Mouse (Mus musculus) heart, embryonic 10.5 days (tissue): ENCODE measurements around the gene Olfr641. TPM values are rescaled to one million over a fixed set of nuclear protein-coding genes. Genes with fewer than 3 reads are reported as not detected.

Experiments used
- DNase-seq: peaks from one replicate; pipeline ENCODE4 v3.0.0-alpha.2; 2017; ENCODE audit warnings: low spot score
- H3K27ac ChIP-seq: fragments of 300-500 bp; sonication (generic); 2 replicates; pipeline ENCODE4 v1.5.1; 2016; ENCODE audit warnings: mild to moderate bottlenecking
- H3K27me3 ChIP-seq: fragments of 300-500 bp; sonication (generic); 2 replicates; pipeline ENCODE4 v1.6.1; 2016; ENCODE audit warnings: mild to moderate bottlenecking; ENCODE audit not compliant: poor library complexity, insufficient read depth, severe bottlenecking
- H3K36me3 ChIP-seq: fragments of 300-500 bp; sonication (generic); 2 replicates; pipeline ENCODE4 v1.6.1; 2016; ENCODE audit warnings: mild to moderate bottlenecking, moderate library complexity
- H3K4me1 ChIP-seq: fragments of 300-500 bp; sonication (generic); 2 replicates; pipeline ENCODE4 v1.6.1; 2016; ENCODE audit warnings: mild to moderate bottlenecking
- H3K4me3 ChIP-seq: fragments of 300-500 bp; sonication (generic); 2 replicates; pipeline ENCODE4 v1.5.1; 2016; ENCODE audit warnings: mild to moderate bottlenecking, moderate library complexity
- H3K9me3 ChIP-seq: fragments of 300-500 bp; sonication (generic); 2 replicates; pipeline ENCODE4 v1.6.1; 2016; ENCODE audit warnings: mild to moderate bottlenecking, moderate library complexity
- WGBS: fragments of 180-500 bp; shearing (Covaris S2); methylation state at CpG from one replicate; pipeline ENCODE4 v1.1.7; 2016; 5-methylcytosine and 5-hydroxymethylcytosine counted together
- polyA plus RNA-seq: library from polyadenylated mRNA; unstranded; fragments of >200 nt; fragmentation: Nextera tagmentation; extraction: Ambion mirVana; gene quantifications from 2 replicates; pipeline ENCODE4 v1.2.1, GENCODE M21; 2016

The Olfr641 gene
- polyA plus RNA-seq, result not detected in 2 replicates

DNA sequence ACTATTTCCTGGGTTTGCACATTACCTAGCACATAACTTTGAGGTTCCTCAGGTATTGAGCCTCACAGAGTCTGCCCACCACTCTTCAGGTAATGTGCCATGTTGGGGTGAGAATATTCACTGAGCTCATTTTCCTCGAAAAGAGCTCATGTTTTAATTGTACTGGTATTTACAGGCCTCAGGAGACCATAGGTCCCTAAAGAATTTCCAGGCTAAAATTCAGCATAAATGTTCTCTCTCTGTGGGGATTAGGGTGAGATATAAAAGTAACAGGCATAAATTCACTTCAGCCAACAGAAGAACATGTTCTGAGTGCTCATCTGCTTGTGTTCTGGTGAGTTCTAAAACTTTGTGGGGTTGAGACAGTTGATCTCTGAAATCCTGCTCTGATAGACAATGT, at the start of gene Olfr641:
Gene Olfr641, plus strand, starts transcription at position 301 of the 400 bp plus-strand sequence.
- no peak within 1 kb of the TSS for H3K27ac ChIP-seq
- no peaks in the 10 kb centered on the region for H3K4me1 ChIP-seq
- H3K4me3 ChIP-seq, result no peak within 1 kb of the TSS
- WGBS, result 62% methylated on average over 1 of the region's 1 CpGs
- no peaks in the 10 kb centered on the region for H3K9me3 ChIP-seq
- no peak for DNase-seq
- no peaks in the 10 kb centered on the region for H3K27me3 ChIP-seq
- H3K36me3 ChIP-seq, result no peaks in the 10 kb centered on the region

DNA sequence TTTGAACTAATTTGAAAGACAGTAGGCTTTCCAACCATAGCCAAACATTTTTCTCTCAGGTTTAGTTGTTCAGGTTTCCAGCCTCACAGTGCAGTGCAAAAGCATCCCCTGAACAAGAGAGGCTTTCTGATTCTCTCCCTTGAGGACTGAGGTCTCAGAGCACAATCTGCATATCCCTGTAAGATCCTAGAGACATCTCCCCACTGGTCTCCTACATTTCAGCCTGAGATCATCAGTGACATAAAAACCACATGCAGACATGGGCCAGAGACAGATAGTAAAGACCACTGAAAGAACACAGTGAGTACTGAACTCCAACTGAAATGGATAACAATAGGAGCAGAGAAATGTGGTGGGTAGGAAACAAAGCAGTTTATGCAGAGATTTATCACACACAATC, 36.8 kb upstream of the Olfr641 start, which contains the start of gene Olfr638:
Gene Olfr638, plus strand, starts transcription at position 301 of the 400 bp plus-strand sequence.
- Histone ChIP-seq H3K27me3 (no peaks in the 10 kb centered on the region), H3K36me3 (no peaks in the 10 kb centered on the region), H3K4me3 (no peak within 1 kb of the TSS), H3K4me1 (no peaks in the 10 kb centered on the region), H3K27ac (no peak within 1 kb of the TSS), H3K9me3 (no peaks in the 10 kb centered on the region)
- DNase-seq, result no peak

GRCm38 (mm10) chr7:103999124-103999523, 36.1 kb upstream of the Olfr641 start:
- Histone ChIP-seq H3K4me1 (no peaks in the 10 kb centered on the region), H3K4me3 (no peak overlapping the region), H3K36me3 (no peaks in the 10 kb centered on the region), H3K27ac (no peak overlapping the region), H3K9me3 (no peaks in the 10 kb centered on the region), H3K27me3 (no peaks in the 10 kb centered on the region)
- no peak for DNase-seq

DNA sequence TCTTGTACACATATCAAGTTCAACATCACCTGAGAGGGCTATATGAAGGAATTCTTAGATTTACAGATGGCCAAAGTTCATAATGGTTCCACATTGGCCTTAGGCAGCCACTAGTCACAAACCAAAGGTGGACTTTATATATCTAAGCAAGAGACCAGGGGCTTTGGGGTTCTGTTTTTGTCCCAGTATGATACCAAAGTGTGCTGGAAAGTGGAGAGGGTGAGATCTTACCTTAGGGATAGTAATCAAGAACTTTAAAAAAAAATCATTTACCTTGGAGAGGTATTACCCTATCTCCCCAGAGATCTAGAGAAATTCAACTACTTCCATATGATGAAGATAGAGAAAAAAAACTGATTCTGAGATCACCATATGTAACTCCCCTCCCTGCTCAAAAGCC, 18.0 kb upstream of the Olfr641 start, which contains the start of gene Olfr639:
Gene Olfr639, minus strand, starts transcription at position 101 of the 400 bp plus-strand sequence.
- Histone ChIP-seq H3K27ac (no peak within 1 kb of the TSS), H3K4me1 (no peaks in the 10 kb centered on the region), H3K36me3 (no peaks in the 10 kb centered on the region), H3K4me3 (no peak within 1 kb of the TSS), H3K27me3 (no peaks in the 10 kb centered on the region), H3K9me3 (no peaks in the 10 kb centered on the region)
- DNase-seq, result no peak

DNA sequence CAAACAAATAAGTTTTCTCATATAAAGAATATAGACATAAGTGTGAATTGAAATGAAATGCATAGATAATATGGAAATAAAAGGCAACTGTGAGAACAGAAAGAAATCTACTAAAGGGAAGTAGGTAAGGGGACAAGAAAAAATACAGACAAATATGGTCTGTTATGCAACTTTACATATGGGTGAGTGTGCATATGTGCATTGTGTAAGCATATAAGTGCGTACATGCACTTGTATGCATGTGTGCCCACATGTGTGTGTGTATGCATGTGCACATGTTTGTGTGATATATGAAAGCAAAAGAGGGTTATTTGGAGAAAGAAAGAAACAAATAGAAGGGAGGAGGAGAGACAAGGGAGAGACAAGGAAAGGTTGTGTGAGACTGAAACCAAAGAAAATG, 16.3 kb upstream of the Olfr641 start:
- no peaks in the 10 kb centered on the region for H3K36me3 ChIP-seq
- no peaks in the 10 kb centered on the region for H3K4me1 ChIP-seq
- H3K9me3 ChIP-seq, result no peaks in the 10 kb centered on the region
- no peak for DNase-seq
- no peaks in the 10 kb centered on the region for H3K27me3 ChIP-seq
- no peak overlapping the region for H3K27ac ChIP-seq
- H3K4me3 ChIP-seq, result no peak overlapping the region
- 79% methylated on average over 1 of the region's 1 CpGs for WGBS

- H3K9me3 ChIP-seq, result no peaks in the 10 kb centered on the region
- H3K27me3 ChIP-seq, result no peaks in the 10 kb centered on the region
- no peak for DNase-seq
- H3K36me3 ChIP-seq, result no peaks in the 10 kb centered on the region
- H3K27ac ChIP-seq, result no peak overlapping the region
- WGBS, result 80% methylated on average over 6 of the region's 6 CpGs
- H3K4me1 ChIP-seq, result no peaks in the 10 kb centered on the region
- no peak overlapping the region for H3K4me3 ChIP-seq
Observed at GRCm38 (mm10) chr7:104021651-104022050, 13.6 kb upstream of the Olfr641 start.

DNA sequence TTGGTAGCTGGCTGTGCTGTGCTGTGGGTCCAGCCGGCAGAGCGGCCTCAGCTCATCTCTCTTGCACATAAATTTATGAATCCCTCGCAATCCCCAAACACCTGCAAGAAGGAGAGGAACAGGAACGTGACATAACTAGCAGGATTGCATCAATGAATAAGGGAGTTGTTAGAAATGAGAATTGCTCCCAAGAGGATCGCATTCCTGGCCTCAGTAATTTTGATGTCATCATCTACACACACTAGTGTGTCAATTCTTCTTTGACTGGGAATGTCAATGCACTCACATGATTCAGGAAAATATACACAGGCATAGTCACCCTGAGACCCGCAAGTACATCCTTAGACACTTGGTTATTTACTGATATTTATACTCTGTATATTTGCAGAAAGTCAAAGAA, 9.8 kb upstream of the Olfr641 start, which contains the start of gene Olfr640:
Gene Olfr640, minus strand, starts transcription at position 101 of the 400 bp plus-strand sequence.
- H3K9me3 ChIP-seq, result no peaks in the 10 kb centered on the region
- WGBS, result 69% methylated on average over 6 of the region's 6 CpGs

DNA sequence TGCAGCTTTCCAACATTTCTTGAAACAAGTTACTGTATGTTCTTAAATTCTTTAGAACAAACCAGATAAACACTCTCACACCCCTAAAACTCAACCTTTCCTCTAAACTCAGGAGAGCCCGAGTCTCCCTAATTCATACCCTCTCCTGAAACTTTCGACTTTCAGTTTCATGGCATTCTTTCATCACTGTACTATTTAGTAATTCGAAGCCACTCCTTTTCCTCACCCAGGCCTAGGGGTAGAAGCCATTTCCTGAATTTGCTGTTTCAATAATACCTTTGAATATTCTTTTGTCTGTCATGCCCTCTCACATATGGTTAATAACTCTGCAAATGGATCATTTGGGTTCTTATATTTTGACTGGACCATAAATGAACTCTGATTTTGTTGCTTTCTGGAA, 8.3 kb upstream of the Olfr641 start:
- H3K36me3 ChIP-seq, result no peaks in the 10 kb centered on the region
- H3K4me3 ChIP-seq, result no peak overlapping the region
- no peaks in the 10 kb centered on the region for H3K9me3 ChIP-seq
- H3K27me3 ChIP-seq, result no peaks in the 10 kb centered on the region
- no peak overlapping the region for H3K27ac ChIP-seq
- WGBS, result 71% methylated on average over 3 of the region's 3 CpGs
- H3K4me1 ChIP-seq, result no peaks in the 10 kb centered on the region
- DNase-seq, result no peak

More for the DNA sequence above, 9.8 kb upstream of the Olfr641 start, which contains the start of gene Olfr640:
- no peak for DNase-seq
- H3K36me3 ChIP-seq, result no peaks in the 10 kb centered on the region
- no peak within 1 kb of the TSS for H3K4me3 ChIP-seq
- H3K27ac ChIP-seq, result no peak within 1 kb of the TSS
- H3K27me3 ChIP-seq, result no peaks in the 10 kb centered on the region
- no peaks in the 10 kb centered on the region for H3K4me1 ChIP-seq

DNA sequence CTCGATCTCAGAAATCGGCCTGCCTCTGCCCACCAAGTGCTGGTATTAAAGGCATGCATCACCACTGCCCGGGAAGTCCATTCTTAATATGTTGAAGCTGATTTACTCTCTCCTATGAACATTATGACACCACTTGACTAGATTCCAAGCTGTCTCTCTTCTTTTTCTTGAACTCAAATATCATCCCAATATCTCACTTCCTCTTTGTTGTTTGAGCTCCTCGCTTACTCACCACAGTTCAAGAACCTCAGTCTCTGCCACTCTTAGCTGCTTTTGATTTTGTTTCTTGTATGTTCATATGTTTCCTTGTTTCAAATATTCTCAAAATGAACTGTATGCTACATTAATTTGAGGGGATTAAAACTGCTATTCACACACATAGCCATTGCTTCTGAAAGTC, 15.5 kb downstream of the Olfr641 start:
- H3K27me3 ChIP-seq, result no peaks in the 10 kb centered on the region
- no peaks in the 10 kb centered on the region for H3K9me3 ChIP-seq
- H3K4me1 ChIP-seq, result no peaks in the 10 kb centered on the region
- no peak for DNase-seq
- no peak overlapping the region for H3K27ac ChIP-seq
- WGBS, result 79% methylated on average over 4 of the region's 4 CpGs
- H3K4me3 ChIP-seq, result no peak overlapping the region
- H3K36me3 ChIP-seq, result no peaks in the 10 kb centered on the region

- no peak for DNase-seq
- H3K27ac ChIP-seq, result no peak within 1 kb of the TSS
- H3K27me3 ChIP-seq, result no peaks in the 10 kb centered on the region
- H3K4me1 ChIP-seq, result no peaks in the 10 kb centered on the region
- WGBS, result 60% methylated on average over 1 of the region's 1 CpGs
- H3K36me3 ChIP-seq, result no peaks in the 10 kb centered on the region
- H3K4me3 ChIP-seq, result no peak within 1 kb of the TSS
- no peaks in the 10 kb centered on the region for H3K9me3 ChIP-seq
Observed at GRCm38 (mm10) chr7:104052566-104052965, 17.3 kb downstream of the Olfr641 start, which contains the start of gene Olfr642. TSS of gene Olfr642 (minus strand) at chr7:104052666.

- Histone ChIP-seq H3K9me3 (no peaks in the 10 kb centered on the region), H3K4me1 (no peaks in the 10 kb centered on the region), H3K36me3 (no peaks in the 10 kb centered on the region), H3K4me3 (no peak overlapping the region), H3K27me3 (no peaks in the 10 kb centered on the region), H3K27ac (no peak overlapping the region)
- DNase-seq, result no peak
- 87% methylated on average over 1 of the region's 1 CpGs for WGBS
Observed at GRCm38 (mm10) chr7:104059215-104059614, 24.0 kb downstream of the Olfr641 start.

DNA sequence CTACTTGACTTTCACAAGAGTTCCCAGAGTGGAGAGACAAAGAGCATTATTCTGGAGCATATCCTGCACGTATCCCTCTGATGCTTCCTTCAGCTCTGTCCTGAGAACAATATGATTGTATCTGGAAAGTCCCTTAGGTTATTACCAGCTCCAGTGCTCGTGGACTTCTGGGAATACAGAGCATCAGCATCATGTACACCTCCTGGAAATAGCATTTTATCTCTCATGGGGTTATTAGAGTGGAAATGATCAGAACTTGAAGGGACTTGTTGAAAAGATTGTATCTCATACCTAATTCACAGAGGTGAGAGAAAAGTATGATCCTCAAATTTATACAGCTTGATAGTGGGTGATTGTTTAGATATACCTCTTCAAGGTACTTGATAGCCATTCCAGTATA, 26.1 kb downstream of the Olfr641 start, which contains the start of gene 4930516K23Rik:
Gene 4930516K23Rik, minus strand, starts transcription at position 101 of the 400 bp plus-strand sequence.
- WGBS, result 47% methylated on average over 2 of the region's 2 CpGs
- Histone ChIP-seq H3K27me3 (no peaks in the 10 kb centered on the region), H3K36me3 (no peaks in the 10 kb centered on the region), H3K27ac (no peak within 1 kb of the TSS), H3K4me1 (no peaks in the 10 kb centered on the region), H3K4me3 (no peak within 1 kb of the TSS), H3K9me3 (no peaks in the 10 kb centered on the region)
- DNase-seq, result no peak

- Histone ChIP-seq H3K27me3 (no peaks in the 10 kb centered on the region), H3K36me3 (no peaks in the 10 kb centered on the region), H3K4me3 (no peak within 1 kb of the TSS), H3K9me3 (no peaks in the 10 kb centered on the region), H3K4me1 (no peaks in the 10 kb centered on the region), H3K27ac (no peak within 1 kb of the TSS)
- DNase-seq, result no peak
- WGBS, result 70% methylated on average over 2 of the region's 2 CpGs
Observed at GRCm38 (mm10) chr7:104071769-104072168, 36.5 kb downstream of the Olfr641 start, which contains the start of gene Olfr644. TSS of gene Olfr644 (minus strand) at chr7:104071869.

DNA sequence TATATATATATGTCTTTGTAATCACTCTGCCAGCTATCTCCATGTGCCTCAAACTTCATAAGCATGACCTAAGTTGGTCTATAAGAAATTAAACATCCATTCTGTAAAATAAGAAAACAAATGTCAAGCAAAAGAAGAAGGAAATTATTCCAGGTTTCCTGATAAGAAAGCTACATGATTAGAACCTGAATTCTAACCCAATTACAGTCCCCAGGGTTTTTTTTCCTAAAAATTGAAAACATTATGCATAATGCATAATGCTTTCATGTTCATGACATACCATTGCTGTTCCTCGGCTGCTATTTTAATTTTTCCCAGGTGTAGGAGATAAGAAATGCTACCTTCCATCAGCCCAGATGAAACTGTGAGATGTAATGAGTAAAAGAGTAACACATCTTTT, 50.1 kb downstream of the Olfr641 start, which contains the start of gene Olfr645:
Gene Olfr645, minus strand, starts transcription at position 101 of the 400 bp plus-strand sequence.
- no peaks in the 10 kb centered on the region for H3K4me1 ChIP-seq
- no peak for DNase-seq
- H3K27ac ChIP-seq, result no peak within 1 kb of the TSS
- H3K27me3 ChIP-seq, result no peaks in the 10 kb centered on the region
- 60% methylated on average over 1 of the region's 1 CpGs for WGBS
- no peaks in the 10 kb centered on the region for H3K36me3 ChIP-seq
- no peaks in the 10 kb centered on the region for H3K9me3 ChIP-seq
- H3K4me3 ChIP-seq, result no peak within 1 kb of the TSS
